In genomic region chr10:62946738-62947471, GRCm38 (mm10) we compare ENCODE assay signal across 8 mouse cellular contexts. TPM values are rescaled to one million over a fixed set of nuclear protein-coding genes. Genes with fewer than 3 reads are reported as not detected.
DNase-seq lines count a peak whose midpoint lies in the region; ATAC-seq lines count a peak whose summit lies in the region.

TSS of gene Dna2 (plus strand) at chr10:62947026.

- DNase-seq in NIH3T3 (ENCODE audit: low read depth): peak; percentile 94
- DNase-seq in cerebellum, adult 9-11 months: peak; percentile 79
- peak; percentile 57 to 70 for DNase-seq in frontal cortex, postnatal 10 days (ENCODE audit: low spot score in 2 of 2)
- DNase-seq in layer of hippocampus, postnatal 25 days (ENCODE audit: extremely low spot score in 1 of 2, low spot score in 1 of 2): peak; percentile 55 to 72
- peak; percentile 69 for DNase-seq in lung, postnatal 25 days (ENCODE audit: low spot score)
- DNase-seq in retina, embryonic 14.5 days (ENCODE audit: low spot score): peak; percentile 92
- DNase-seq in thymus, postnatal 4 days: peak; percentile 79

- H3K36me3 ChIP-seq in hindbrain, embryonic 13.5 days: peaks cover 38% of the 10 kb centered on the region

- ATAC-seq in hindbrain, embryonic 13.5 days (ENCODE audit: low FRiP score): peak; percentile 92

- H3K4me2 ChIP-seq in hindbrain, embryonic 13.5 days: peak within 1 kb of the TSS; percentile 72

- H3K4me1 ChIP-seq in hindbrain, embryonic 13.5 days (replicated peaks): 0 out of 2 replicates have a peak, but pooled peaks cover 4% of the 10 kb centered on the region

- H3K9me3 ChIP-seq in hindbrain, embryonic 13.5 days: no peaks in the 10 kb centered on the region

- H3K27me3 ChIP-seq in hindbrain, embryonic 13.5 days: no peaks in the 10 kb centered on the region

- under 1% methylated on average over 68 of the region's 68 CpGs for WGBS in hindbrain, embryonic 13.5 days

- H3K27ac ChIP-seq in hindbrain, embryonic 13.5 days: peak within 1 kb of the TSS; percentile 90

- peak within 1 kb of the TSS; percentile 59 for H3K4me3 ChIP-seq in hindbrain, embryonic 13.5 days

- H3K9ac ChIP-seq in hindbrain, embryonic 13.5 days: peak within 1 kb of the TSS; percentile 83

RNA-seq across cellular contexts. Expression of gene Dna2, which starts in this region (rescaled TPM):
- 5.1 and 6.4 TPM in 2 replicates for polyA plus RNA-seq in hindbrain, embryonic 13.5 days (2015; fragmentation: Nextera tagmentation; extraction: Ambion mirVana)
- total RNA-seq in layer of hippocampus, postnatal 25 days (2021): 1 to 10 TPM; 2.1 to 2.2 TPM

Comparison
In these comparisons a context has a peak if more than half of its experiments do, and no peak if none do; other contexts are left out.
1. Peak in every context shown above with its lines: DNase-seq, ATAC-seq, H3K4me3 ChIP-seq and H3K27ac ChIP-seq.